Mouse (Mus musculus) kidney, adult 11 months (tissue): ENCODE results near the gene Mrpl20.

Experiments used
- DNase-seq: peaks from one replicate; pipeline ENCODE4 v3.0.0; 2022

The Mrpl20 gene

DNA sequence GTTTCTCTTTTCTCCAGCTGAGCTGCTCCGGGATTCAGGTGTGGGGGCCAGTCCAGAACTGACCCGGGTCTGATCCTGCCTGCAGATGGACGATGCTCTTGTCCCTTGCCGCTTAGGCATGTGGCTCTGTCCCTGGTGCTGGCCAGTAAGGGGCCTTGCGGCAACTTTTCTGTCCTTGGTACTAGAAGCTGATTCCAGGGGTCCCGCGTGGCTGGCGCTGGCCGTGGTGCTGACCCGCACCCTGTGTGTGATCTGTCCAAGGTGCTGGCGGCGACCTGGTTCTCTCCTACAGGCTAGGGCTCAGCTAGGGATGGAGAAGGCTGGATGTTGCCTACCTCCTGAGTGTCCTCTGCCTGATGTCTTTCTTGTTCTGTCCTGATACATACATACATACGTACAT is 56.6 kb downstream of the Mrpl20 start:
- no peak for DNase-seq
